Comparison of ENCODE assay signal across 11 mouse cellular contexts in genomic region chr17:10359466-10359865, GRCm38 (mm10). TPM values are rescaled to one million over a fixed set of nuclear protein-coding genes. Genes with fewer than 3 reads are reported as not detected.
DNase-seq lines count a peak whose midpoint lies in the region; ATAC-seq and TF ChIP-seq lines count a peak whose summit lies in the region.
"Had no signal": no experiment of that assay in that cellular context is flagged by ENCODE, and none has a peak within 500 bp of the region (broad histone marks: within the 10 kb centered on the region; RNA-seq: fewer than 3 reads in every experiment).

No protein-coding gene starts in this region.

- no peak for TF ChIP-seq EP300 in liver, postnatal 0 days (IDR thresholded peaks at IDR 0.05; ENCODE audit: low read depth)

- H3K9me3 ChIP-seq in heart, embryonic 13.5 days: no peaks in the 10 kb centered on the region
- H3K9me3 ChIP-seq in liver, postnatal 0 days (ENCODE audit: low read length): no peaks in the 10 kb centered on the region

- no peak for TF ChIP-seq CTCF in bone marrow macrophage, adult 2 months (IDR thresholded peaks at IDR 0.05; ENCODE audit: low read depth, low read length)
- TF ChIP-seq CTCF in liver, postnatal 0 days (IDR thresholded peaks at IDR 0.05; ENCODE audit: low read depth): no peak

- 14% methylated on average over 14 of the region's 14 CpGs for WGBS in heart, embryonic 13.5 days
- WGBS in liver, postnatal 0 days (ENCODE audit: insufficient replicate concordance): 26% methylated on average over 14 of the region's 14 CpGs

- DNase-seq in left cerebral cortex, postnatal 14 days (ENCODE audit: low spot score in 2 of 2): peak; percentile 43 to 44
- DNase-seq in left cerebral cortex, adult 18-20 months (ENCODE audit: low spot score in 2 of 2): no peak
- DNase-seq in liver, postnatal 0 days: no peak
- no peak for DNase-seq in thymus, postnatal 36 days
- DNase-seq: cerebellum, postnatal 25 days; kidney, adult 8-10 months; lung, postnatal 4 days; right cerebral cortex, postnatal 4 days had no signal

- H3K36me3 ChIP-seq in heart, embryonic 13.5 days: no peaks in the 10 kb centered on the region
- H3K36me3 ChIP-seq in liver, postnatal 0 days (replicated peaks; ENCODE audit: insufficient read depth, low read length): no peaks in the 10 kb centered on the region

- TF ChIP-seq POLR2A in bone marrow macrophage, adult 2 months (IDR thresholded peaks at IDR 0.05; ENCODE audit: borderline replicate concordance, low read depth, low read length): no peak

- peak overlapping the region; percentile 40 for H3K4me2 ChIP-seq in heart, embryonic 13.5 days
- H3K4me2 ChIP-seq in liver, postnatal 0 days (ENCODE audit: low read depth, low read length): peak overlapping the region; percentile 22; the same call in 1 of the 2 replicates

- H3K4me3 ChIP-seq in bone marrow macrophage, adult 2 months (ENCODE audit: insufficient read depth, low read length): peak overlapping the region; percentile 17; the same call in 1 of the 2 replicates
- H3K4me3 ChIP-seq in heart, embryonic 13.5 days: no peak overlapping the region
- H3K4me3 ChIP-seq in liver, postnatal 0 days (ENCODE audit: low read depth, low read length): no peak overlapping the region

- intact Hi-C loops in left cerebral cortex, postnatal 14 days (cut with DNase I): no loop called here

- H3K9ac ChIP-seq in heart, embryonic 13.5 days: peak overlapping the region; percentile 52; the same call in 1 of the 2 replicates
- H3K9ac ChIP-seq in liver, postnatal 0 days (replicated peaks): no peak overlapping the region

- H3K27me3 ChIP-seq in heart, embryonic 13.5 days (replicated peaks): no peaks in the 10 kb centered on the region
- no peaks in the 10 kb centered on the region for H3K27me3 ChIP-seq in liver, postnatal 0 days (ENCODE audit: insufficient read depth, low read length)

- peak overlapping the region; percentile 89 for H3K27ac ChIP-seq in bone marrow macrophage, adult 2 months (ENCODE audit: insufficient read depth, low read depth, low read length)
- H3K27ac ChIP-seq in heart, embryonic 13.5 days (replicated peaks): peak overlapping the region; percentile 90
- no peak overlapping the region for H3K27ac ChIP-seq in liver, postnatal 0 days (ENCODE audit: low read depth)

- ATAC-seq in heart, embryonic 13.5 days (ENCODE audit: extremely low read depth, insufficient number of reproducible peaks, low FRiP score, low TSS enrichment): no peak
- ATAC-seq in liver, postnatal 0 days: no peak; the same call in 1 of the 2 replicates
- ATAC-seq in inflammation-experienced regulatory T-cells, adult 6 months: no peak

- H3K4me1 ChIP-seq in bone marrow macrophage, adult 2 months (ENCODE audit: control insufficient read depth, insufficient read depth, low read length): peaks cover 20% of the 10 kb centered on the region
- H3K4me1 ChIP-seq in heart, embryonic 13.5 days: peaks cover 69% of the 10 kb centered on the region
- H3K4me1 ChIP-seq in liver, postnatal 0 days (ENCODE audit: insufficient read depth): 0 out of 2 replicates have a peak, but pooled peaks cover 6% of the 10 kb centered on the region

RNA-seq across cellular contexts. Expression of gene Qk, which starts 39.8 kb away (rescaled TPM):
- 100 to 1,000 TPM; 339 to 352 TPM for total RNA-seq in left cerebral cortex, postnatal 14 days (2021)
- total RNA-seq in left cerebral cortex, adult 18-20 months (2021): 100 to 1,000 TPM; 299 to 327 TPM
- polyA plus RNA-seq in bone marrow macrophage, adult 2 months (2012; ENCODE audit: insufficient read depth, insufficient read length, missing spikeins): 185 and 255 TPM in 2 replicates
- polyA plus RNA-seq in heart, embryonic 13.5 days (2015; fragmentation: Nextera tagmentation; extraction: Ambion mirVana): 32.9 and 37.0 TPM in 2 replicates
- 9.1 and 9.9 TPM in 2 replicates for polyA plus RNA-seq in liver, postnatal 0 days (2015; fragmentation: Nextera tagmentation; extraction: Ambion mirVana)
- 10 to 100 TPM in 2 of 3 experiments, 1 to 10 TPM in 1; 9.6 to 17.0 (median 15.1) TPM for polyA plus RNA-seq in inflammation-experienced regulatory T-cells, adult 6 months (2017; shearing (Covaris generic))

Comparison
In these comparisons a context has a peak if more than half of its experiments do, and no peak if none do; other contexts are left out.
1. DNase-seq: peak in left cerebral cortex, postnatal 14 days (2 of 2); none in left cerebral cortex, adult 18-20 months (0 of 2), liver, postnatal 0 days (single experiment) and thymus, postnatal 36 days (0 of 2).